Mouse (Mus musculus): ENCODE results near the gene Wwp2.

GRCm38 (mm10) chr8:107597731-107598130 lies 161.6 kb downstream of the Wwp2 start:
- TF ChIP-seq POLR2A (IDR thresholded peaks at IDR 0.05; ENCODE audit: control insufficient read depth, low read depth, low read length), result no peak
- no peak for TF ChIP-seq CTCF (IDR thresholded peaks at IDR 0.05; ENCODE audit: control insufficient read depth, insufficient read depth, insufficient replicate concordance, low read depth, low read length)
